Mouse (Mus musculus): ENCODE measurements around the gene Serpine1.

The Serpine1 gene

GRCm38 (mm10) chr5:137015913-137016312 is 56.2 kb downstream of the Serpine1 start:
- no peak for DNase-seq (ENCODE audit: low spot score in 2 of 2)

- no peak for DNase-seq (ENCODE audit: low spot score in 2 of 2)
These were observed 59.6 kb downstream of the Serpine1 start for GRCm38 (mm10) chr5:137012401-137012950.
